Mouse (Mus musculus) liver, embryonic 12.5 days (tissue): ENCODE data around the gene Eps8l3. TPM values are rescaled to one million over a fixed set of nuclear protein-coding genes. Genes with fewer than 3 reads are reported as not detected.
A peak's percentile ranks its signal among the peaks of the same experiment; 100 is the strongest.

Experiments
- ATAC-seq: fragments of 200-750 bp; cut with Nextera tagmentation; 2 replicates; pipeline ENCODE4 v1.8.0; 2017; ENCODE audit warnings: moderate number of reproducible peaks, mild to moderate bottlenecking, moderate library complexity
- H3K27ac ChIP-seq: fragments of 300-500 bp; sonication (generic); 2 replicates; pipeline ENCODE4 v1.5.1; 2016; ENCODE audit warnings: mild to moderate bottlenecking
- H3K27me3 ChIP-seq: fragments of 300-500 bp; sonication (generic); replicated peaks from 2 replicates; pipeline ENCODE4 v1.6.1; 2016; ENCODE audit warnings: mild to moderate bottlenecking, moderate library complexity
- H3K36me3 ChIP-seq: fragments of 300-500 bp; sonication (generic); 2 replicates; pipeline ENCODE4 v1.6.1; 2016; ENCODE audit warnings: mild to moderate bottlenecking, moderate library complexity
- H3K4me1 ChIP-seq: fragments of 300-500 bp; sonication (generic); 2 replicates; pipeline ENCODE4 v1.6.1; 2016
- H3K4me2 ChIP-seq: fragments of 300-500 bp; sonication (generic); 2 replicates; pipeline ENCODE4 v1.6.1; 2016; ENCODE audit warnings: mild to moderate bottlenecking, moderate library complexity
- H3K4me3 ChIP-seq: fragments of 300-500 bp; sonication (generic); 2 replicates; pipeline ENCODE4 v1.5.1; 2016; ENCODE audit warnings: mild to moderate bottlenecking, moderate library complexity
- H3K9ac ChIP-seq: fragments of 300-500 bp; sonication (generic); 2 replicates; pipeline ENCODE4 v1.6.1; 2016; ENCODE audit warnings: mild to moderate bottlenecking, moderate library complexity
- H3K9me3 ChIP-seq: fragments of 300-500 bp; sonication (generic); replicated peaks from 2 replicates; pipeline ENCODE4 v1.6.1; 2016; ENCODE audit warnings: mild to moderate bottlenecking, moderate library complexity
- WGBS: fragments of 180-500 bp; shearing (Covaris S2); methylation state at CpG from one replicate; pipeline ENCODE4 v1.1.7; 2016; ENCODE audit not compliant: insufficient replicate concordance; 5-methylcytosine and 5-hydroxymethylcytosine counted together
- polyA plus RNA-seq: library from polyadenylated mRNA; unstranded; fragments of >200 nt; fragmentation: Nextera tagmentation; extraction: Ambion mirVana; gene quantifications from 2 replicates; pipeline ENCODE4 v1.2.1, GENCODE M21; 2016

The Eps8l3 gene
- polyA plus RNA-seq, 1 experiment from 2014 or later: not detected

- H3K27me3 ChIP-seq: no peaks in the 10 kb centered on the region; the same call in 1 of the 2 replicates
- H3K4me3 ChIP-seq: no peak overlapping the region
- 71% methylated on average over 3 of the region's 3 CpGs for WGBS
- H3K9me3 ChIP-seq: no peaks in the 10 kb centered on the region
- peaks cover 13% of the 10 kb centered on the region for H3K4me1 ChIP-seq
- ATAC-seq: no peak
- no peak overlapping the region for H3K4me2 ChIP-seq
- no peak overlapping the region for H3K27ac ChIP-seq
- no peaks in the 10 kb centered on the region for H3K36me3 ChIP-seq
- no peak overlapping the region for H3K9ac ChIP-seq
These were observed 58.2 kb downstream of the Eps8l3 start for GRCm38 (mm10) chr3:107935268-107935667.

GRCm38 (mm10) chr3:107935888-107936287 is 58.9 kb downstream of the Eps8l3 start:
- Histone ChIP-seq H3K9me3 (no peaks in the 10 kb centered on the region), H3K4me2 (no peak overlapping the region), H3K27ac (no peak overlapping the region), H3K36me3 (no peaks in the 10 kb centered on the region), H3K4me1 (peaks cover 13% of the 10 kb centered on the region), H3K9ac (no peak overlapping the region), H3K4me3 (no peak overlapping the region), H3K27me3 (no peaks in the 10 kb centered on the region; the same call in 1 of the 2 replicates)
- ATAC-seq: no peak
- WGBS: 17% methylated on average over 3 of the region's 3 CpGs

DNA sequence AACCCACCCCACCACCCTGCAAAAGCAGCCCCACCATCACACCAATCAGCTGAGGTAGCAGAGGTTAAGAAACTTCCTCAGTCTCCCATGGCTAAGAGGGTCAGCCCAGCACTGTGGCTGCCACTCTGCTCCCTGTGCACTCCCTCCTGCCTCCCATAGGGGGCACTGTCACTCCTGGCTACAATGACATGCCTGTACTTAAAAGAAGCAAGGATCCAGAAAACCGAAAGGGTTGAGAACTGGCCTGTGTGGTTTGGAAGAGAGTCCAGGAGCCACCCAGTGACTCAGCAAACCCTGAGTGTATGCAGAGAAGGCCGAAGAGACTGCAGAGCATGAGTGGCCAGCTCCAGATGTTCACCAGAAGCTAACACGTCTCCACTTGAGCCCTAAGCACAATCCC is 62.4 kb downstream of the Eps8l3 start:
- no peaks in the 10 kb centered on the region for H3K9me3 ChIP-seq
- H3K4me3 ChIP-seq: no peak overlapping the region
- no peak overlapping the region for H3K4me2 ChIP-seq
- ATAC-seq: 0 out of 2 replicates have a peak, but pooled peaks have one; percentile 24
- no peak overlapping the region for H3K27ac ChIP-seq
- no peak overlapping the region for H3K9ac ChIP-seq
- H3K36me3 ChIP-seq: no peaks in the 10 kb centered on the region
- H3K4me1 ChIP-seq: peaks cover 7% of the 10 kb centered on the region; the same call in 1 of the 2 replicates
- no peaks in the 10 kb centered on the region for H3K27me3 ChIP-seq
- 24% methylated on average over 3 of the region's 3 CpGs for WGBS

- Histone ChIP-seq H3K9me3 (no peaks in the 10 kb centered on the region), H3K9ac (no peak overlapping the region), H3K36me3 (no peaks in the 10 kb centered on the region), H3K27me3 (no peaks in the 10 kb centered on the region), H3K4me2 (no peak overlapping the region), H3K4me1 (peaks cover 7% of the 10 kb centered on the region; the same call in 1 of the 2 replicates), H3K4me3 (no peak overlapping the region), H3K27ac (no peak overlapping the region)
- ATAC-seq: no peak
- WGBS: 51% methylated on average over 4 of the region's 4 CpGs
These were observed 62.8 kb downstream of the Eps8l3 start for GRCm38 (mm10) chr3:107939830-107940229.

DNA sequence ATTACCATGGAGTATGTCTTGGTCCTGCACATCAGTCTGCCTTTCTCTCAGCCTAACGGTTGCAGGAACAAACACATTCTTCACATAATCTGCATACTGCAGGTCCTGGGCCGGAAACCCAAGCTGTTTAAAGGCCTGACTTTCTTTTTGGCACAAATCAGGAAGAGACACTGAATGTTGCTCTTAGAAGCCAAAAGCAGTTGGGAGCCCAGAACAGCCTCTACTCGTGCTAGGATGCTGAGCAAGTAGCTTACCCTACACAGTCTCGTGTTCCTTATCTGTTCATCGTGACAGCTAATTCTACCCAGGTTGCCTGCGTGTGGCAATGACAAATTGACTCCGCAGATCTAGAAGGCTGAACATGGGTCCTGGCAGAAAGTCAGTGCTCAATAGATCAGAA is 63.5 kb downstream of the Eps8l3 start:
- Histone ChIP-seq H3K4me1 (peaks cover 7% of the 10 kb centered on the region; the same call in 1 of the 2 replicates), H3K4me2 (no peak overlapping the region), H3K36me3 (no peaks in the 10 kb centered on the region), H3K9ac (no peak overlapping the region), H3K4me3 (no peak overlapping the region), H3K27me3 (no peaks in the 10 kb centered on the region), H3K27ac (no peak overlapping the region), H3K9me3 (no peaks in the 10 kb centered on the region)
- ATAC-seq: no peak
- 54% methylated on average over 7 of the region's 7 CpGs for WGBS

- Histone ChIP-seq H3K27me3 (no peaks in the 10 kb centered on the region), H3K4me3 (no peak overlapping the region), H3K9me3 (no peaks in the 10 kb centered on the region), H3K4me1 (peaks cover 7% of the 10 kb centered on the region; the same call in 1 of the 2 replicates), H3K4me2 (no peak overlapping the region), H3K9ac (no peak overlapping the region), H3K36me3 (no peaks in the 10 kb centered on the region), H3K27ac (no peak overlapping the region)
- WGBS: 68% methylated on average over 4 of the region's 4 CpGs
- ATAC-seq: no peak
These were observed 64.2 kb downstream of the Eps8l3 start for GRCm38 (mm10) chr3:107941261-107941660.

Other genes with a start within 250 kb of the Eps8l3 start
- not detected in 2 replicates for gene Gm10961, start 245.9 kb upstream of the Eps8l3 start, polyA plus RNA-seq
- gene Strip1, start 245.5 kb upstream of the Eps8l3 start, polyA plus RNA-seq: 17.0 and 19.0 TPM in 2 replicates
- 53.7 and 54.0 TPM in 2 replicates for gene Ahcyl1, start 180.7 kb upstream of the Eps8l3 start, polyA plus RNA-seq
- gene Csf1, start 116.8 kb upstream of the Eps8l3 start, polyA plus RNA-seq: 8.7 and 8.8 TPM in 2 replicates
- 121 and 124 TPM in 2 replicates for gene Gstm5, start 18.6 kb downstream of the Eps8l3 start, polyA plus RNA-seq
- gene Gstm7, start 54.6 kb downstream of the Eps8l3 start, polyA plus RNA-seq: 8.1 and 8.9 TPM in 2 replicates
- gene Gstm6, start 66.5 kb downstream of the Eps8l3 start, polyA plus RNA-seq: 7.1 and 7.5 TPM in 2 replicates
- 7.9 and 10.0 TPM in 2 replicates for gene Gstm3, start 92.1 kb downstream of the Eps8l3 start, polyA plus RNA-seq
- gene Gstm2, start 109.2 kb downstream of the Eps8l3 start, polyA plus RNA-seq: 7.6 and 7.8 TPM in 2 replicates
- 228 and 237 TPM in 2 replicates for gene Gstm1, start 140.7 kb downstream of the Eps8l3 start, polyA plus RNA-seq
- 16.2 and 16.6 TPM in 2 replicates for gene Gstm4, start 167.7 kb downstream of the Eps8l3 start, polyA plus RNA-seq
- 77.4 and 80.6 TPM in 2 replicates for gene Ampd2, start 209.4 kb downstream of the Eps8l3 start, polyA plus RNA-seq
- 2.7 and 3.3 TPM in 2 replicates for gene Gnat2, start 215.6 kb downstream of the Eps8l3 start, polyA plus RNA-seq